Mouse (Mus musculus) myocyte (in vitro differentiated cells): ENCODE results near the gene Pstk. TPM values are rescaled to one million over a fixed set of nuclear protein-coding genes. Genes with fewer than 3 reads are reported as not detected.

Experiments used
- H3K27me3 ChIP-seq: one replicate; pipeline ENCODE4 v1.6.1; 2011; ENCODE audit not compliant: control insufficient read depth, insufficient read depth, insufficient read length
- H3K36me3 ChIP-seq: one replicate; pipeline ENCODE4 v1.6.1; 2011; ENCODE audit not compliant: control insufficient read depth, insufficient read depth
- H3K4me2 ChIP-seq: one replicate; pipeline ENCODE4 v1.6.1; 2011; ENCODE audit warnings: low read depth, control low read depth
- H3K4me3 ChIP-seq: one replicate; pipeline ENCODE4 v1.5.1; 2011; ENCODE audit warnings: mild to moderate bottlenecking, control low read depth, moderate library complexity
- H3K79me2 ChIP-seq: one replicate; pipeline ENCODE4 v1.6.1; 2011; ENCODE audit not compliant: control insufficient read depth, insufficient read depth
- H3ac ChIP-seq: one replicate; pipeline ENCODE4 v1.6.1; 2011; ENCODE audit not compliant: control insufficient read depth, insufficient read length
- CEBPB ChIP-seq: IDR thresholded peaks from 2 replicates; pipeline ENCODE4 v1.6.1; 2011; ENCODE audit warnings: mild to moderate bottlenecking, moderate library complexity; ENCODE audit not compliant: poor library complexity, insufficient read depth, severe bottlenecking
- E2F4 ChIP-seq: IDR thresholded peaks from one replicate; pipeline ENCODE4 v1.6.1; 2011; ENCODE audit warnings: mild to moderate bottlenecking, control low read depth, moderate library complexity; ENCODE audit not compliant: insufficient read depth
- MAX ChIP-seq: IDR thresholded peaks from one replicate; pipeline ENCODE4 v1.6.1; 2011; ENCODE audit warnings: low read depth, mild to moderate bottlenecking, control low read depth
- MYOD1 ChIP-seq, 3 experiments: IDR thresholded peaks; one replicate each; pipeline ENCODE4 v1.6.1; 2011; ENCODE audit warnings: control low read depth in 2 of 3, low read depth in 2 of 3, mild to moderate bottlenecking in 2 of 3, moderate library complexity in 1 of 3; ENCODE audit not compliant: insufficient read length in 2 of 3, control insufficient read depth in 1 of 3
- MYOG ChIP-seq, 3 experiments: IDR thresholded peaks; one replicate each; pipeline ENCODE4 v1.6.1; 2011; ENCODE audit warnings: control low read depth in 2 of 3, low read depth in 2 of 3, mild to moderate bottlenecking in 2 of 3; ENCODE audit not compliant: insufficient read length in 2 of 3, control insufficient read depth in 1 of 3, insufficient read depth in 1 of 3
- POLR2A ChIP-seq: IDR thresholded peaks from one replicate; pipeline ENCODE4 v1.6.1; 2011; ENCODE audit warnings: low read depth, mild to moderate bottlenecking, control low read depth, moderate library complexity; ENCODE audit not compliant: insufficient read length
- POLR2AphosphoS2 ChIP-seq: IDR thresholded peaks from one replicate; pipeline ENCODE4 v1.6.1; 2011; ENCODE audit warnings: low read depth, control low read depth; ENCODE audit not compliant: insufficient read length
- REST ChIP-seq: IDR thresholded peaks from one replicate; pipeline ENCODE4 v1.6.1; 2011; ENCODE audit warnings: mild to moderate bottlenecking, control low read depth, moderate library complexity; ENCODE audit not compliant: insufficient read depth, insufficient read length
- SRF ChIP-seq: IDR thresholded peaks from one replicate; pipeline ENCODE4 v1.6.1; 2011; ENCODE audit warnings: low read depth; ENCODE audit not compliant: control insufficient read depth, insufficient read length
- TCF12 ChIP-seq: IDR thresholded peaks from one replicate; pipeline ENCODE4 v1.6.1; 2011; ENCODE audit warnings: mild to moderate bottlenecking, control low read depth; ENCODE audit not compliant: poor library complexity, insufficient read depth, severe bottlenecking
- TCF3 ChIP-seq: IDR thresholded peaks from one replicate; pipeline ENCODE4 v1.6.1; 2011; ENCODE audit warnings: low read depth, control low read depth; ENCODE audit not compliant: insufficient read length
- USF1 ChIP-seq: IDR thresholded peaks from one replicate; pipeline ENCODE4 v1.6.1; 2011; ENCODE audit warnings: low read depth, mild to moderate bottlenecking, control low read depth, moderate library complexity
- polyA plus RNA-seq: library from polyadenylated mRNA; unstranded; fragments of >200 nt; fragmentation: generic; extraction: Trizol; gene quantifications from one replicate; pipeline ENCODE4 v1.2.1, GENCODE M21; 2012; ENCODE audit warnings: missing spikeins

The Pstk gene
- polyA plus RNA-seq, 1 experiment, result 19.6 TPM

DNA sequence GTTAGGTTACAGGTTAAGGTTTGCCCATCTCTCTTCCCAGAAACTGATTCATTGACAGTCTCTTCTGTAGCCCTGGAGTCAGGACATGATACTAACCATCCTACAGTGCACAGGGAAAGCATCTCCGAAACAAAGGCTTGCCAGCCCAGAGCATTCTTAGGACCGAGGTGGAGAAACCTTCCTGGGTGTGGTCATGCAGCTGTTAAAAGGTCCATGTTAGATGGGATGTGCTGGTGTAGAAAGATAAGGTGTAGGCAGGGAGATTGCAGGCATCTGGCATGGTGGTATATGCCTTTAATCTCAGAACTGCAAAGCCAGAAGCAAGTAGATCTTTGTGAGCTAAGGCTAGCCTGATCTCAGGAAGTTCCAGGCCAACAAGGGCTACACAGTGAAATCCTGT lies 54.0 kb downstream of the Pstk start:
- no peaks in the 10 kb centered on the region for H3K27me3 ChIP-seq
- no peak overlapping the region for H3ac ChIP-seq
- H3K4me3 ChIP-seq, result no peak overlapping the region
- no peak overlapping the region for H3K4me2 ChIP-seq
- TF ChIP-seq POLR2AphosphoS2, result no peak
- TF ChIP-seq SRF, result no peak
- no peak for TF ChIP-seq MYOG (IDR thresholded peaks at IDR 0.05; ENCODE audit: control insufficient read depth in 1 of 3, insufficient read depth in 1 of 3, insufficient read length in 2 of 3, low read depth in 2 of 3)
- TF ChIP-seq REST, result no peak
- no peak for TF ChIP-seq MYOD1 (IDR thresholded peaks at IDR 0.05; ENCODE audit: control insufficient read depth in 1 of 3, insufficient read length in 2 of 3, low read depth in 2 of 3)
- TF ChIP-seq TCF12, result no peak
- no peak for TF ChIP-seq E2F4
- TF ChIP-seq TCF3, result no peak
- TF ChIP-seq POLR2A, result no peak
- no peak for TF ChIP-seq USF1
- TF ChIP-seq CEBPB, result no peak
- no peak for TF ChIP-seq MAX
- peaks cover 18% of the 10 kb centered on the region for H3K36me3 ChIP-seq
- H3K79me2 ChIP-seq, result no peaks in the 10 kb centered on the region

DNA sequence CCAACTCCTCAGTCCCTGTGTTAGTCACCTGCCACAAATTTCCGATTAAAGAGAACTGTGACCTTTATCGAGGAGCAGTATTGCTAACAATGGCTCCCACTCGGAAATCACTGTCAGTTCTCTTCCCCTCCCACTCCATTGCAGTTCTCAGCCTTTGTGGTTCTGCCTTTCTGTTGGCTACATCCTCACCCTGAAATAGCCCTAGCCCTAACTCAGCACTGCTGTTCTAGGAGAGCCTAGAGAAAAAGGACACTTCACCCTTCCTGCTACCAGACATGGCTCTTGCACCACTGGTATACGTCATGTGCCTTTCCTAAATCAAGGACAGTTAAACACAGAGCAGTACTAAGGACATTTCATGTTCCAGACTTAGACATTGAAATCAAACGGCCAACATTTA lies 56.4 kb downstream of the Pstk start:
- Histone ChIP-seq H3ac (no peak overlapping the region), H3K4me2 (no peak overlapping the region), H3K4me3 (no peak overlapping the region), H3K27me3 (no peaks in the 10 kb centered on the region), H3K36me3 (peaks cover 18% of the 10 kb centered on the region), H3K79me2 (no peaks in the 10 kb centered on the region)
- TF ChIP-seq USF1 (no peak), E2F4 (no peak), MAX (no peak), SRF (no peak), MYOG (IDR thresholded peaks at IDR 0.05; ENCODE audit: control insufficient read depth in 1 of 3, insufficient read depth in 1 of 3, insufficient read length in 2 of 3, low read depth in 2 of 3) (no peak), REST (no peak), MYOD1 (IDR thresholded peaks at IDR 0.05; ENCODE audit: control insufficient read depth in 1 of 3, insufficient read length in 2 of 3, low read depth in 2 of 3) (no peak), TCF3 (no peak), POLR2A (no peak), TCF12 (no peak), POLR2AphosphoS2 (no peak), CEBPB (no peak)

DNA sequence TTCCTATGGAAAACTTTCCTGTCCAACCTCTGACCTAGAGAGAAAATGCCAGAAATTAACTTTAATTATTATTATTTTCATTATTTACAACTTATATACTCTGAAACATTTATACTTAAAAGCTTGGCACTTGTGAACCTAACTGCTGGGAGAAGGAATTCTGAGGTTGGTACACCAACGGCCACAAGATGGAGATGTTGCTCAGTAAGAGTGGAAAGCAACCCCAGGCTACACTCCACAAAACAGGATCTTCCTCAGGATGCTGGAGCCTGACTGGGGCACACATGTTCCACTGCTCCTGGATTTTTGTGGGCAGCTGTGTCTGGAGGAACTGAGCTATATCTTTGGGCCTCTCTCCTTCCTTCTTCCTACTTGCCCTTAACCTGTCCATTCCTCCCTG lies 61.3 kb downstream of the Pstk start:
- Histone ChIP-seq H3K4me3 (no peak overlapping the region), H3ac (no peak overlapping the region), H3K36me3 (peaks cover 8% of the 10 kb centered on the region), H3K27me3 (no peaks in the 10 kb centered on the region), H3K79me2 (no peaks in the 10 kb centered on the region), H3K4me2 (no peak overlapping the region)
- no peak for TF ChIP-seq REST

DNA sequence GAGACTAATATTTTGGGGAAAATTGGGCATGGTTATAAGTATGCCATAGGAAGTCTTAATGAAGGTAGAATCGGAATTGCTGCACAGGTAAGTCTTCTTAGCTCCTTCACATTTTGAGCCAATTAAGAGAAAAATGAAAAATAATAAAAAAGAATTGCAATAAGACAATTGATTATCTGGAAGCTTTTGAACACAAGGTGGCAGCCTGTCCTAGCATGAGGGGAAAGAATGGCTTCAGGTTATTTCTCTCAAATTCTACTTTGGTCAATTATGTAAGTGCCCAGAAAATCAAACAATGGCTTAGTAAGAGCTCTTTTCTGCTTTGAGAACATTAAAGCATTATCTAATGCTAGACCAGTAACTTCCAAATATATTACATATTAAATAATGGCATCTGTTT lies 63.3 kb downstream of the Pstk start:
- H3K79me2 ChIP-seq, result no peaks in the 10 kb centered on the region
- TF ChIP-seq TCF12 (no peak), TCF3 (no peak), MAX (no peak), MYOD1 (IDR thresholded peaks at IDR 0.05; ENCODE audit: control insufficient read depth in 1 of 3, insufficient read length in 2 of 3, low read depth in 2 of 3) (no peak), REST (no peak), E2F4 (no peak), SRF (no peak), CEBPB (no peak), MYOG (IDR thresholded peaks at IDR 0.05; ENCODE audit: control insufficient read depth in 1 of 3, insufficient read depth in 1 of 3, insufficient read length in 2 of 3, low read depth in 2 of 3) (no peak), POLR2AphosphoS2 (no peak), USF1 (no peak), POLR2A (no peak)
- H3K4me2 ChIP-seq, result no peak overlapping the region
- H3K27me3 ChIP-seq, result no peaks in the 10 kb centered on the region
- no peak overlapping the region for H3K4me3 ChIP-seq
- H3ac ChIP-seq, result no peak overlapping the region
- H3K36me3 ChIP-seq, result no peaks in the 10 kb centered on the region

DNA sequence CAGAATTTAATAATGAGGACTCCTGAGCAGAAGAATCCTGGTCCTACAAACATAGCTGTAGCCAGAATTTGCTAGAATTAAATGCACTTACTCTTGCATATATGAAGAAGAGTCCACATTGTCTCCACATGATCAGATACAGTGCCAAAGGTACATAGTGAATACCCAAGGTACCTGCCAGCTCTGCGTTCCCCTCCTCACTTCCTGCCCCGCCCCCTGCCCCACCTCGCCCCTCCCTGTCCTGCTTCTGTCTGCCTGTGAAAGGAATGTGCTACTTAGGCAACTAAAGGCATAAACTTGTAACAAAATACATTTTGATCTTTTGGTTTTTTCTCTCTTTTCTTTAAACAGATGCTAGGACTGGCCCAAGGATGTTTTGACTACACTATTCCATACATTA lies 66.1 kb downstream of the Pstk start:
- H3K4me2 ChIP-seq, result no peak overlapping the region
- H3K36me3 ChIP-seq, result no peaks in the 10 kb centered on the region
- H3K4me3 ChIP-seq, result no peak overlapping the region
- no peaks in the 10 kb centered on the region for H3K27me3 ChIP-seq
- no peak for TF ChIP-seq CEBPB
- no peak for TF ChIP-seq SRF
- TF ChIP-seq POLR2AphosphoS2, result no peak
- TF ChIP-seq MYOD1 (IDR thresholded peaks at IDR 0.05; ENCODE audit: control insufficient read depth in 1 of 3, insufficient read length in 2 of 3, low read depth in 2 of 3), result no peak
- no peak for TF ChIP-seq REST
- TF ChIP-seq TCF3, result no peak
- TF ChIP-seq USF1, result no peak
- no peak for TF ChIP-seq POLR2A
- no peak for TF ChIP-seq TCF12
- no peak for TF ChIP-seq MAX
- no peak for TF ChIP-seq E2F4
- TF ChIP-seq MYOG (IDR thresholded peaks at IDR 0.05; ENCODE audit: control insufficient read depth in 1 of 3, insufficient read depth in 1 of 3, insufficient read length in 2 of 3, low read depth in 2 of 3), result no peak
- H3K79me2 ChIP-seq, result no peaks in the 10 kb centered on the region
- no peak overlapping the region for H3ac ChIP-seq

Other genes starting within 250 kb of the Pstk start
- not detected for gene 4933402N03Rik, start 224.8 kb upstream of the Pstk start, polyA plus RNA-seq
- 0.04 TPM for gene 5430419D17Rik, start 196.7 kb upstream of the Pstk start, polyA plus RNA-seq
- not detected for gene Cuzd1, start 48.8 kb upstream of the Pstk start, polyA plus RNA-seq
- not detected for gene Fam24b, start 41.6 kb upstream of the Pstk start, polyA plus RNA-seq
- not detected for gene Fam24a, start 37.3 kb upstream of the Pstk start, polyA plus RNA-seq
- gene 2310057M21Rik, start 8.4 kb upstream of the Pstk start, polyA plus RNA-seq, result 9.7 TPM
- gene Ikzf5, start 39.4 kb downstream of the Pstk start, polyA plus RNA-seq, result 4.3 TPM
- 14.7 TPM for gene Acadsb, start 39.5 kb downstream of the Pstk start, polyA plus RNA-seq
- gene Hmx3, start 171.7 kb downstream of the Pstk start, polyA plus RNA-seq, result 0.36 TPM
- 0.76 TPM for gene Hmx2, start 177.6 kb downstream of the Pstk start, polyA plus RNA-seq
- gene Bub3, start 189.1 kb downstream of the Pstk start, polyA plus RNA-seq, result 99.7 TPM